Mouse (Mus musculus): ENCODE data around the gene Itga9. TPM values are rescaled to one million over a fixed set of nuclear protein-coding genes. Genes with fewer than 3 reads are reported as not detected.

The Itga9 gene
- polyA plus RNA-seq, 1 experiment from 2014 or later, result 12.6 TPM

- Histone ChIP-seq H3K9ac (replicated peaks) (peak overlapping the region; percentile 88; the same call in 1 of the 2 replicates), H3K4me3 (replicated peaks) (peak overlapping the region; percentile 84), H3K27ac (0 out of 2 replicates have a peak overlapping the region, but pooled peaks have one; percentile 57), H3K36me3 (peaks cover 5% of the 10 kb centered on the region; the same call in 1 of the 2 replicates), H3K27me3 (no peaks in the 10 kb centered on the region), H3K4me2 (peak overlapping the region; percentile 95), H3K4me1 (replicated peaks) (peaks cover 42% of the 10 kb centered on the region), H3K9me3 (no peaks in the 10 kb centered on the region)
- no peak for ATAC-seq (ENCODE audit: insufficient number of reproducible peaks, insufficient read depth, low FRiP score, low TSS enrichment, low read depth)
- 51% methylated on average over 2 of the region's 2 CpGs for WGBS
Measured at GRCm38 (mm10) chr9:118928007-118928406, 321.5 kb downstream of the Itga9 start.

- Histone ChIP-seq H3K9me3 (no peaks in the 10 kb centered on the region), H3K4me1 (replicated peaks) (peaks cover 42% of the 10 kb centered on the region), H3K4me2 (peak overlapping the region; percentile 95), H3K27ac (no peak overlapping the region), H3K9ac (replicated peaks) (peak overlapping the region; percentile 88; the same call in 1 of the 2 replicates), H3K27me3 (no peaks in the 10 kb centered on the region), H3K4me3 (replicated peaks) (peak overlapping the region; percentile 12; the same call in 1 of the 2 replicates), H3K36me3 (peaks cover 5% of the 10 kb centered on the region; the same call in 1 of the 2 replicates)
- ATAC-seq (ENCODE audit: insufficient number of reproducible peaks, insufficient read depth, low FRiP score, low TSS enrichment, low read depth), result no peak
- 36% methylated on average over 7 of the region's 7 CpGs for WGBS
Measured at GRCm38 (mm10) chr9:118928656-118929055, 322.2 kb downstream of the Itga9 start.

GRCm38 (mm10) chr9:118930611-118931010 is 324.1 kb downstream of the Itga9 start:
- H3K27ac ChIP-seq, result no peak overlapping the region
- 76% methylated on average over 9 of the region's 9 CpGs for WGBS
- no peak overlapping the region for H3K9ac ChIP-seq (replicated peaks)
- no peak overlapping the region for H3K4me3 ChIP-seq (replicated peaks)
- H3K4me1 ChIP-seq (replicated peaks), result peaks cover 49% of the 10 kb centered on the region
- no peaks in the 10 kb centered on the region for H3K9me3 ChIP-seq
- peaks cover 5% of the 10 kb centered on the region; the same call in 1 of the 2 replicates for H3K36me3 ChIP-seq
- H3K4me2 ChIP-seq, result no peak overlapping the region
- H3K27me3 ChIP-seq, result no peaks in the 10 kb centered on the region
- ATAC-seq (ENCODE audit: insufficient number of reproducible peaks, insufficient read depth, low FRiP score, low TSS enrichment, low read depth), result no peak

- H3K27ac ChIP-seq, result no peak overlapping the region
- peaks cover 51% of the 10 kb centered on the region for H3K4me1 ChIP-seq (replicated peaks)
- peaks cover 5% of the 10 kb centered on the region; the same call in 1 of the 2 replicates for H3K36me3 ChIP-seq
- H3K27me3 ChIP-seq, result no peaks in the 10 kb centered on the region
- H3K4me2 ChIP-seq, result no peak overlapping the region
- no peak overlapping the region for H3K9ac ChIP-seq (replicated peaks)
- 92% methylated on average over 9 of the region's 9 CpGs for WGBS
- no peak for ATAC-seq (ENCODE audit: insufficient number of reproducible peaks, insufficient read depth, low FRiP score, low TSS enrichment, low read depth)
- no peak overlapping the region for H3K4me3 ChIP-seq (replicated peaks)
- H3K9me3 ChIP-seq, result no peaks in the 10 kb centered on the region
Measured at GRCm38 (mm10) chr9:118933800-118934199, 327.3 kb downstream of the Itga9 start.

- ATAC-seq (ENCODE audit: insufficient number of reproducible peaks, insufficient read depth, low FRiP score, low TSS enrichment, low read depth), result no peak
- Histone ChIP-seq H3K4me3 (replicated peaks) (no peak overlapping the region), H3K4me1 (replicated peaks) (peaks cover 56% of the 10 kb centered on the region), H3K9ac (replicated peaks) (no peak overlapping the region), H3K9me3 (no peaks in the 10 kb centered on the region), H3K36me3 (peaks cover 5% of the 10 kb centered on the region; the same call in 1 of the 2 replicates), H3K27me3 (no peaks in the 10 kb centered on the region), H3K4me2 (no peak overlapping the region), H3K27ac (no peak overlapping the region)
- WGBS, result 85% methylated on average over 12 of the region's 12 CpGs
Measured at GRCm38 (mm10) chr9:118934319-118934718, 327.8 kb downstream of the Itga9 start.

- WGBS, result 32% methylated on average over 13 of the region's 13 CpGs
- no peaks in the 10 kb centered on the region for H3K9me3 ChIP-seq
- no peak; the same call in 1 of the 2 replicates for ATAC-seq (ENCODE audit: insufficient number of reproducible peaks, insufficient read depth, low FRiP score, low TSS enrichment, low read depth)
- no peaks in the 10 kb centered on the region for H3K27me3 ChIP-seq
- no peak overlapping the region for H3K4me3 ChIP-seq (replicated peaks)
- no peak overlapping the region for H3K27ac ChIP-seq
- no peak overlapping the region for H3K4me2 ChIP-seq
- H3K36me3 ChIP-seq, result peaks cover 5% of the 10 kb centered on the region; the same call in 1 of the 2 replicates
- no peak overlapping the region for H3K9ac ChIP-seq (replicated peaks)
- H3K4me1 ChIP-seq (replicated peaks), result peaks cover 58% of the 10 kb centered on the region
Measured at GRCm38 (mm10) chr9:118935098-118935497, 328.6 kb downstream of the Itga9 start.

- peaks cover 59% of the 10 kb centered on the region for H3K4me1 ChIP-seq (replicated peaks)
- WGBS, result 38% methylated on average over 12 of the region's 12 CpGs
- no peaks in the 10 kb centered on the region for H3K9me3 ChIP-seq
- no peaks in the 10 kb centered on the region for H3K27me3 ChIP-seq
- no peak overlapping the region for H3K9ac ChIP-seq (replicated peaks)
- H3K4me3 ChIP-seq (replicated peaks), result no peak overlapping the region
- no peaks in the 10 kb centered on the region for H3K36me3 ChIP-seq
- ATAC-seq (ENCODE audit: insufficient number of reproducible peaks, insufficient read depth, low FRiP score, low TSS enrichment, low read depth), result no peak
- no peak overlapping the region for H3K27ac ChIP-seq
- no peak overlapping the region for H3K4me2 ChIP-seq
Measured at GRCm38 (mm10) chr9:118936071-118936470, 329.6 kb downstream of the Itga9 start.

- Histone ChIP-seq H3K36me3 (peaks cover 3% of the 10 kb centered on the region; the same call in 1 of the 2 replicates), H3K27ac (no peak overlapping the region), H3K4me3 (replicated peaks) (no peak overlapping the region), H3K9me3 (no peaks in the 10 kb centered on the region), H3K27me3 (no peaks in the 10 kb centered on the region), H3K9ac (replicated peaks) (no peak overlapping the region), H3K4me2 (no peak overlapping the region), H3K4me1 (replicated peaks) (peaks cover 61% of the 10 kb centered on the region)
- no peak for ATAC-seq (ENCODE audit: insufficient number of reproducible peaks, insufficient read depth, low FRiP score, low TSS enrichment, low read depth)
- WGBS, result 54% methylated on average over 3 of the region's 3 CpGs
Measured at GRCm38 (mm10) chr9:118937515-118937914, 331.0 kb downstream of the Itga9 start.

GRCm38 (mm10) chr9:118939410-118939809 is 332.9 kb downstream of the Itga9 start:
- H3K27me3 ChIP-seq, result no peaks in the 10 kb centered on the region
- peaks cover 67% of the 10 kb centered on the region for H3K4me1 ChIP-seq (replicated peaks)
- no peak for ATAC-seq (ENCODE audit: insufficient number of reproducible peaks, insufficient read depth, low FRiP score, low TSS enrichment, low read depth)
- H3K4me2 ChIP-seq, result no peak overlapping the region
- H3K4me3 ChIP-seq (replicated peaks), result no peak overlapping the region
- H3K9me3 ChIP-seq, result no peaks in the 10 kb centered on the region
- WGBS, result 25% methylated on average over 13 of the region's 13 CpGs
- H3K36me3 ChIP-seq, result peaks cover 7% of the 10 kb centered on the region; the same call in 1 of the 2 replicates
- no peak overlapping the region for H3K9ac ChIP-seq (replicated peaks)
- H3K27ac ChIP-seq, result peak overlapping the region; percentile 85

- no peak overlapping the region for H3K9ac ChIP-seq (replicated peaks)
- no peaks in the 10 kb centered on the region for H3K9me3 ChIP-seq
- H3K27me3 ChIP-seq, result no peaks in the 10 kb centered on the region
- 80% methylated on average over 12 of the region's 12 CpGs for WGBS
- no peak overlapping the region for H3K4me3 ChIP-seq (replicated peaks)
- H3K4me1 ChIP-seq (replicated peaks), result peaks cover 63% of the 10 kb centered on the region
- H3K36me3 ChIP-seq, result peaks cover 7% of the 10 kb centered on the region; the same call in 1 of the 2 replicates
- H3K4me2 ChIP-seq, result no peak overlapping the region
- H3K27ac ChIP-seq, result peak overlapping the region; percentile 85
- no peak for ATAC-seq (ENCODE audit: insufficient number of reproducible peaks, insufficient read depth, low FRiP score, low TSS enrichment, low read depth)
Measured at GRCm38 (mm10) chr9:118939831-118940230, 333.3 kb downstream of the Itga9 start.

GRCm38 (mm10) chr9:118940591-118941207 is 334.2 kb downstream of the Itga9 start:
- Histone ChIP-seq H3K27ac (peak overlapping the region; percentile 85), H3K27me3 (no peaks in the 10 kb centered on the region), H3K4me3 (replicated peaks) (no peak overlapping the region), H3K4me2 (no peak overlapping the region), H3K4me1 (replicated peaks) (peaks cover 55% of the 10 kb centered on the region), H3K9ac (replicated peaks) (no peak overlapping the region), H3K9me3 (no peaks in the 10 kb centered on the region), H3K36me3 (peaks cover 7% of the 10 kb centered on the region; the same call in 1 of the 2 replicates)
- ATAC-seq (ENCODE audit: insufficient number of reproducible peaks, insufficient read depth, low FRiP score, low TSS enrichment, low read depth), result no peak
- 83% methylated on average over 12 of the region's 12 CpGs for WGBS

Measured in limb, embryonic 12.5 days (tissue).